Mouse (Mus musculus) T-helper 2 cell (primary cell): ENCODE measurements around the gene Gm5089.

ENCODE experiments used
- in situ Hi-C: fragments of 300-600 bp; cut with MboI, MseI; formaldehyde crosslinking; loops from one replicate; pipeline ENCODE4 v1.15.1; 2025; ENCODE audit warnings: high pct_unique_total_duplicates

Gene Gm5089

GRCm38 (mm10) chr14:122477971-122478573 is 27.2 kb upstream of the Gm5089 start:
- in situ Hi-C loops, result loop anchor here (10.0 kb wide), 1 partner anchor 253 kb away; no protein-coding TSS in a partner anchor

- in situ Hi-C loops, result loop anchor here (10.0 kb wide), 1 partner anchor 252 kb away; no protein-coding TSS in a partner anchor
Measured at GRCm38 (mm10) chr14:122477261-122477671, 26.4 kb upstream of the Gm5089 start.

GRCm38 (mm10) chr14:122476822-122477215 is 25.9 kb upstream of the Gm5089 start:
- in situ Hi-C loops, result loop anchor here (10.0 kb wide), 1 partner anchor 252 kb away; no protein-coding TSS in a partner anchor

- in situ Hi-C loops, result loop anchor here (10.0 kb wide), 1 partner anchor 251 kb away; no protein-coding TSS in a partner anchor
Measured at GRCm38 (mm10) chr14:122476041-122476821, 25.3 kb upstream of the Gm5089 start.

GRCm38 (mm10) chr14:122475557-122476040 is 24.7 kb upstream of the Gm5089 start:
- in situ Hi-C loops, result loop anchor here (10.0 kb wide), 1 partner anchor 251 kb away; no protein-coding TSS in a partner anchor

GRCm38 (mm10) chr14:122474891-122475556 is 24.1 kb upstream of the Gm5089 start, which contains the start of gene Zic2:
Gene Zic2 (plus strand): TSS chr14:122475435.
- in situ Hi-C loops, result loop anchor here (10.0 kb wide), 1 partner anchor 250 kb away; no protein-coding TSS in a partner anchor

- in situ Hi-C loops, result loop anchor here (10.0 kb wide), 1 partner anchor 249 kb away; no protein-coding TSS in a partner anchor
Measured at GRCm38 (mm10) chr14:122474041-122474890, 23.4 kb upstream of the Gm5089 start.

GRCm38 (mm10) chr14:122473211-122473751 is 22.4 kb upstream of the Gm5089 start:
- in situ Hi-C loops, result loop anchor here (10.0 kb wide), 1 partner anchor 248 kb away; no protein-coding TSS in a partner anchor

GRCm38 (mm10) chr14:122472647-122473046 is 21.7 kb upstream of the Gm5089 start:
- in situ Hi-C loops, result loop anchor here (10.0 kb wide), 1 partner anchor 248 kb away; no protein-coding TSS in a partner anchor

GRCm38 (mm10) chr14:122472161-122472560 is 21.2 kb upstream of the Gm5089 start:
- in situ Hi-C loops, result loop anchor here (10.0 kb wide), 1 partner anchor 247 kb away; no protein-coding TSS in a partner anchor

- in situ Hi-C loops, result loop anchor here (10.0 kb wide), 1 partner anchor 247 kb away; no protein-coding TSS in a partner anchor
Measured at GRCm38 (mm10) chr14:122471449-122472085, 20.7 kb upstream of the Gm5089 start.

- in situ Hi-C loops, result no loop called here
Measured at GRCm38 (mm10) chr14:122468971-122469755, 18.2 kb upstream of the Gm5089 start.

- in situ Hi-C loops, result no loop called here
Measured at GRCm38 (mm10) chr14:122467926-122468841, 17.3 kb upstream of the Gm5089 start.

GRCm38 (mm10) chr14:122466756-122467362 is 15.9 kb upstream of the Gm5089 start:
- in situ Hi-C loops, result no loop called here

GRCm38 (mm10) chr14:122465931-122466490 is 15.1 kb upstream of the Gm5089 start:
- in situ Hi-C loops, result no loop called here

GRCm38 (mm10) chr14:122464763-122465741 is 14.1 kb upstream of the Gm5089 start, which contains the start of gene Zic5:
Gene Zic5 (minus strand): TSS chr14:122465677.
- in situ Hi-C loops, result no loop called here
